Mouse (Mus musculus): ENCODE measurements at regions not wholly inside any gene's neighbourhood (a gene's known extent, or its start where the extent isn't known, plus 50 kb on each side); places are given as distances from the start of the nearest gene placed in this dataset.

- 70% methylated on average over 6 of the region's 6 CpGs for WGBS
- ATAC-seq (ENCODE audit: low read depth), result no peak
- H3K27ac ChIP-seq (replicated peaks; ENCODE audit: low read depth, low read length), result no peak overlapping the region
Measured at GRCm38 (mm10) chr9:53045788-53046187, 202.1 kb downstream of the Ddx10 start.

GRCm38 (mm10) chr9:53033797-53034196 lies 214.1 kb downstream of the Ddx10 start:
- no peak overlapping the region for H3K4me3 ChIP-seq (ENCODE audit: low read depth, low read length)
- H3K9ac ChIP-seq (ENCODE audit: low read depth, low read length), result no peak overlapping the region
- no peaks in the 10 kb centered on the region for H3K4me1 ChIP-seq (ENCODE audit: control insufficient read depth, insufficient read depth, low read length)
- WGBS, result 84% methylated on average over 4 of the region's 4 CpGs
- H3K27me3 ChIP-seq (replicated peaks; ENCODE audit: control insufficient read depth, insufficient read depth, low read length), result no peaks in the 10 kb centered on the region
- ATAC-seq (ENCODE audit: low read depth), result no peak
- H3K4me2 ChIP-seq (ENCODE audit: low read depth, low read length), result no peak overlapping the region
- H3K27ac ChIP-seq (replicated peaks; ENCODE audit: low read depth, low read length), result no peak overlapping the region
- no peaks in the 10 kb centered on the region for H3K36me3 ChIP-seq (ENCODE audit: control insufficient read depth, insufficient read depth, low read length)
- no peaks in the 10 kb centered on the region for H3K9me3 ChIP-seq (ENCODE audit: control insufficient read depth, low read length)
- no peak for DNase-seq (ENCODE audit: low spot score)

More at GRCm38 (mm10) chr9:53045788-53046187, 202.1 kb downstream of the Ddx10 start:
- Histone ChIP-seq H3K9me3 (ENCODE audit: control insufficient read depth, low read length) (no peaks in the 10 kb centered on the region), H3K4me3 (ENCODE audit: low read depth, low read length) (no peak overlapping the region), H3K27me3 (replicated peaks; ENCODE audit: control insufficient read depth, insufficient read depth, low read length) (no peaks in the 10 kb centered on the region), H3K4me2 (ENCODE audit: low read depth, low read length) (no peak overlapping the region), H3K9ac (ENCODE audit: low read depth, low read length) (no peak overlapping the region), H3K4me1 (ENCODE audit: control insufficient read depth, insufficient read depth, low read length) (no peaks in the 10 kb centered on the region), H3K36me3 (ENCODE audit: control insufficient read depth, insufficient read depth, low read length) (no peaks in the 10 kb centered on the region)
- no peak for DNase-seq (ENCODE audit: low spot score)

- Histone ChIP-seq H3K36me3 (ENCODE audit: control insufficient read depth, insufficient read depth, low read length) (no peaks in the 10 kb centered on the region), H3K4me2 (ENCODE audit: low read depth, low read length) (no peak overlapping the region), H3K9ac (ENCODE audit: low read depth, low read length) (no peak overlapping the region), H3K27me3 (replicated peaks; ENCODE audit: control insufficient read depth, insufficient read depth, low read length) (no peaks in the 10 kb centered on the region), H3K4me3 (ENCODE audit: low read depth, low read length) (no peak overlapping the region), H3K4me1 (ENCODE audit: control insufficient read depth, insufficient read depth, low read length) (no peaks in the 10 kb centered on the region), H3K27ac (replicated peaks; ENCODE audit: low read depth, low read length) (no peak overlapping the region), H3K9me3 (ENCODE audit: control insufficient read depth, low read length) (no peaks in the 10 kb centered on the region)
- DNase-seq (ENCODE audit: low spot score) (no peak), ATAC-seq (ENCODE audit: low read depth) (no peak)
- 77% methylated on average over 4 of the region's 4 CpGs for WGBS
Measured at GRCm38 (mm10) chr9:53022096-53022495, 225.8 kb downstream of the Ddx10 start.

GRCm38 (mm10) chr9:53010741-53011140 lies 237.1 kb downstream of the Ddx10 start:
- Histone ChIP-seq H3K9ac (ENCODE audit: low read depth, low read length) (no peak overlapping the region), H3K4me3 (ENCODE audit: low read depth, low read length) (no peak overlapping the region), H3K27me3 (replicated peaks; ENCODE audit: control insufficient read depth, insufficient read depth, low read length) (no peaks in the 10 kb centered on the region), H3K36me3 (ENCODE audit: control insufficient read depth, insufficient read depth, low read length) (no peaks in the 10 kb centered on the region), H3K4me2 (ENCODE audit: low read depth, low read length) (no peak overlapping the region), H3K27ac (replicated peaks; ENCODE audit: low read depth, low read length) (no peak overlapping the region), H3K4me1 (ENCODE audit: control insufficient read depth, insufficient read depth, low read length) (no peaks in the 10 kb centered on the region), H3K9me3 (ENCODE audit: control insufficient read depth, low read length) (no peaks in the 10 kb centered on the region)
- WGBS, result 88% methylated on average over 9 of the region's 9 CpGs
- ATAC-seq (ENCODE audit: low read depth), result no peak
- DNase-seq (ENCODE audit: low spot score), result no peak

GRCm38 (mm10) chr9:53007395-53007794 lies 240.5 kb downstream of the Ddx10 start:
- Histone ChIP-seq H3K4me2 (ENCODE audit: low read depth, low read length) (no peak overlapping the region), H3K4me1 (ENCODE audit: control insufficient read depth, insufficient read depth, low read length) (no peaks in the 10 kb centered on the region), H3K9ac (ENCODE audit: low read depth, low read length) (no peak overlapping the region), H3K9me3 (ENCODE audit: control insufficient read depth, low read length) (no peaks in the 10 kb centered on the region), H3K36me3 (ENCODE audit: control insufficient read depth, insufficient read depth, low read length) (no peaks in the 10 kb centered on the region), H3K27me3 (replicated peaks; ENCODE audit: control insufficient read depth, insufficient read depth, low read length) (no peaks in the 10 kb centered on the region), H3K27ac (replicated peaks; ENCODE audit: low read depth, low read length) (no peak overlapping the region), H3K4me3 (ENCODE audit: low read depth, low read length) (no peak overlapping the region)
- WGBS, result 85% methylated on average over 10 of the region's 10 CpGs
- DNase-seq (ENCODE audit: low spot score) (no peak), ATAC-seq (ENCODE audit: low read depth) (no peak)

GRCm38 (mm10) chr9:53006085-53006484 lies 241.8 kb downstream of the Ddx10 start:
- ATAC-seq (ENCODE audit: low read depth), result no peak
- Histone ChIP-seq H3K4me2 (ENCODE audit: low read depth, low read length) (no peak overlapping the region), H3K27ac (replicated peaks; ENCODE audit: low read depth, low read length) (no peak overlapping the region), H3K27me3 (replicated peaks; ENCODE audit: control insufficient read depth, insufficient read depth, low read length) (no peaks in the 10 kb centered on the region), H3K9me3 (ENCODE audit: control insufficient read depth, low read length) (no peaks in the 10 kb centered on the region), H3K36me3 (ENCODE audit: control insufficient read depth, insufficient read depth, low read length) (no peaks in the 10 kb centered on the region), H3K4me1 (ENCODE audit: control insufficient read depth, insufficient read depth, low read length) (no peaks in the 10 kb centered on the region), H3K9ac (ENCODE audit: low read depth, low read length) (no peak overlapping the region), H3K4me3 (ENCODE audit: low read depth, low read length) (no peak overlapping the region)
- DNase-seq (ENCODE audit: low spot score), result no peak
- WGBS, result 75% methylated on average over 1 of the region's 1 CpGs

GRCm38 (mm10) chr9:53004253-53004978 lies 243.4 kb downstream of the Ddx10 start:
- 68% methylated on average over 3 of the region's 3 CpGs for WGBS
- H3K4me3 ChIP-seq (ENCODE audit: low read depth, low read length), result no peak overlapping the region
- H3K4me2 ChIP-seq (ENCODE audit: low read depth, low read length), result no peak overlapping the region
- ATAC-seq (ENCODE audit: low read depth) (no peak), DNase-seq (ENCODE audit: low spot score) (no peak)
- no peaks in the 10 kb centered on the region for H3K27me3 ChIP-seq (replicated peaks; ENCODE audit: control insufficient read depth, insufficient read depth, low read length)
- no peaks in the 10 kb centered on the region for H3K9me3 ChIP-seq (ENCODE audit: control insufficient read depth, low read length)
- H3K4me1 ChIP-seq (ENCODE audit: control insufficient read depth, insufficient read depth, low read length), result no peaks in the 10 kb centered on the region
- H3K27ac ChIP-seq (replicated peaks; ENCODE audit: low read depth, low read length), result no peak overlapping the region
- H3K9ac ChIP-seq (ENCODE audit: low read depth, low read length), result no peak overlapping the region
- no peaks in the 10 kb centered on the region for H3K36me3 ChIP-seq (ENCODE audit: control insufficient read depth, insufficient read depth, low read length)

GRCm38 (mm10) chr9:52976041-52976440 lies 271.8 kb downstream of the Ddx10 start:
- Histone ChIP-seq H3K27ac (replicated peaks; ENCODE audit: low read depth, low read length) (no peak overlapping the region), H3K4me2 (ENCODE audit: low read depth, low read length) (no peak overlapping the region), H3K27me3 (replicated peaks; ENCODE audit: control insufficient read depth, insufficient read depth, low read length) (no peaks in the 10 kb centered on the region), H3K9ac (ENCODE audit: low read depth, low read length) (no peak overlapping the region), H3K4me3 (ENCODE audit: low read depth, low read length) (no peak overlapping the region), H3K36me3 (ENCODE audit: control insufficient read depth, insufficient read depth, low read length) (no peaks in the 10 kb centered on the region), H3K4me1 (ENCODE audit: control insufficient read depth, insufficient read depth, low read length) (no peaks in the 10 kb centered on the region), H3K9me3 (ENCODE audit: control insufficient read depth, low read length) (no peaks in the 10 kb centered on the region)
- ATAC-seq (ENCODE audit: low read depth) (no peak), DNase-seq (ENCODE audit: low spot score) (no peak)
- 85% methylated on average over 1 of the region's 1 CpGs for WGBS

- no peak for DNase-seq (ENCODE audit: low spot score)
- no peak for ATAC-seq (ENCODE audit: low read depth)
- Histone ChIP-seq H3K4me1 (ENCODE audit: control insufficient read depth, insufficient read depth, low read length) (no peaks in the 10 kb centered on the region), H3K27ac (replicated peaks; ENCODE audit: low read depth, low read length) (no peak overlapping the region), H3K36me3 (ENCODE audit: control insufficient read depth, insufficient read depth, low read length) (no peaks in the 10 kb centered on the region), H3K4me2 (ENCODE audit: low read depth, low read length) (no peak overlapping the region), H3K9ac (ENCODE audit: low read depth, low read length) (no peak overlapping the region), H3K4me3 (ENCODE audit: low read depth, low read length) (no peak overlapping the region), H3K27me3 (replicated peaks; ENCODE audit: control insufficient read depth, insufficient read depth, low read length) (no peaks in the 10 kb centered on the region), H3K9me3 (ENCODE audit: control insufficient read depth, low read length) (no peaks in the 10 kb centered on the region)
- 86% methylated on average over 4 of the region's 4 CpGs for WGBS
Measured at GRCm38 (mm10) chr9:52965631-52966030, 282.2 kb downstream of the Ddx10 start.

Data from embryonic facial prominence, embryonic 14.5 days (tissue).